Mouse (Mus musculus): ENCODE data around the gene Slc7a15. TPM values are rescaled to one million over a fixed set of nuclear protein-coding genes. Genes with fewer than 3 reads are reported as not detected.

The Slc7a15 gene
- total and polyA plus RNA-seq, 2 experiments from 2014 or later, result not detected

DNA sequence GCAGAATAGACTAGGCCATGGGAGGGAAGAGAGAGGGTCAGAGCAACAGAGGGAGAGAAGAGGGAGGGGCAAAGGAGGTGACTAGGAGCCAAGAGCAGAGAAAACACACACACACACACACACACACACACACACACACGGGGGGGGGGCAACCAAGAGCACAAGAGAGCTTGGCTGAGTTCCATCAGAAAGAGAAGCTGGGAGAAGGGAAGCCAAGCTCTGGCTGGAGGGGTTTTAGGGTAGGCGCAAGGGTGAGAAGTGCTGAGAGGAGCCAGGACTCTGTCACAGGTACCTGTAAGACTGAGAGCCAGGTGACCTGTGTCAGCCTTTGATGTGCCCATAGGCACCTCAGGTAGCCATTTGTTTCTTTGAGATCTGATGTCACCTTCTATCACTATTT is 76.2 kb downstream of the Slc7a15 start:
- no peaks in the 10 kb centered on the region for H3K27me3 ChIP-seq (ENCODE audit: insufficient read depth, low read length)
- no peaks in the 10 kb centered on the region for H3K9me3 ChIP-seq (ENCODE audit: low read length)
- 57% methylated on average over 2 of the region's 2 CpGs for WGBS
- ATAC-seq, result no peak
- no peaks in the 10 kb centered on the region for H3K4me1 ChIP-seq (ENCODE audit: insufficient read depth)
- no peak overlapping the region for H3K4me2 ChIP-seq (ENCODE audit: low read depth)
- no peak overlapping the region for H3K4me3 ChIP-seq (ENCODE audit: low read depth, low read length)
- no peak overlapping the region for H3K9ac ChIP-seq
- no peak overlapping the region for H3K27ac ChIP-seq (ENCODE audit: low read depth, low read length)
- no peak for DNase-seq
- no peaks in the 10 kb centered on the region for H3K36me3 ChIP-seq (ENCODE audit: insufficient read depth)
- no peak for TF ChIP-seq CTCF (IDR thresholded peaks at IDR 0.05; ENCODE audit: low read depth)

DNA sequence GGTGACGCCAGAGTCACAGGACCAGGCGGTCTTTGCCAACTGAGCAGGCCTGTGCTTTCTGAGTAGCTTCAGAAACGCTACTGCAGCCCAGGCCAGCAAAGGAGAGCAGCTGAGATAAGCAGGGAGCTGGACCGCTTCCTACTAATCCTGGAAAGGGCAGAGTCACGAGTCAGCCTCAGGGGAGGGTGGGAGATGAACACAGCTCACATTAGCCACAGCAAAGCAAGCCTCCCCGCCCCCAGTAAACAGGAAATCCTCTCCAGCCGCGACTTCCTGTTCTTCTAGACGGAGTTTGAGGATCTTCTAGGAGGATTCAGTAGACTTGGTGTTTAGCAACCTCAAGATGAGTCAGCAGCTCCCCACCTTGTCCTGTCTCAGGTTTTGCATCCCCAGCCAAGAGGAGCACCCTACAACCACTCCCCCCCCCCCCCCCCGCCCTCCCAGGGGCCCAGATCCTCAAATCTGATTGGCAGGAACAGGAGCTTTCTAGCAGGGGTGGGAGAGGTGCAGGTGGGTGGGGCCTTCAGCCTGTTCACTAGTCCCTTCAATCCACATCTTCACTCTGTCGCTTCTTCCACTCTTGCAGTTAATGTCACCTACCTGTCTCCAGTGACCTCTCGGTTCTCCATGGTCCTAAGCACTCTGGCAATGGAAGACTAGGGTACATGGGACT is 77.4 kb downstream of the Slc7a15 start:
- peak; percentile 8; the same call in 1 of the 2 replicates for ATAC-seq
- 63% methylated on average over 11 of the region's 12 CpGs for WGBS
- TF ChIP-seq CTCF (IDR thresholded peaks at IDR 0.05; ENCODE audit: low read depth), result no peak

DNA sequence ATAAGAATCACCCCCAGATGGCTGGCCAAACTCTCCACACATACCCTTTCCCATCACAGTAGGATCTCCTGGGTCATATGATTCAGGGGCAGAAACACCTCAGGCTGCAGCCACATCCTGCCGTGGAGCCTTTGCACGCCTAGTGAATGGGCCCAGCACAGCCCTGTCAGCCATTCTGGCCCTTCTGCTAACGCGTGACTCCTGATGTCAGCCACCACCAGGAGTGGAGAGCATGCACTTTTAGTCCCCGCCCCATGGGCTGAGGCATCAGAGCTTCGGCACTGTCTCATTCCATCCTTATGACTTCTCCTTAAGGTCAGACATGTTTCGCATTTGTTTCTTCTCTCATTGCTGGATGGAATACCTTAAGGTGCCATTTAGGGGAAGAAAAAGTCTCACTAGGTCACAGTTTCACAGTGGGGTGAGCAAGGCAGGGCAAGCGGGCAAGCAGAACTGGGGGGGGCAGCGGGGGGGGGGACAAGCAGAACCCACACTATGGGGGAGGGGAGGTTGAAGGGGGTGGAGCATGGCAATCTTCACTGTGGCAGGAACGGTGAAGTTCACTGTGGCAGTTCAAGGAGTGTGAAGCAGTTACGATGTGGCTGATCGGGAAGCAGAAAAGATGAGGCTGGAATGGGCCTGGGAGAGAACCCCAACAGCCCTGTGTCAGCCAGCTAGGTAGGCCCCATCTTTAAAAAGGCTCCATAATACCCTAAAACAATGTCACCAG is 79.3 kb downstream of the Slc7a15 start:
- H3K4me2 ChIP-seq (ENCODE audit: low read depth), result no peak overlapping the region
- H3K36me3 ChIP-seq (ENCODE audit: insufficient read depth), result no peaks in the 10 kb centered on the region
- no peak overlapping the region for H3K9ac ChIP-seq
- DNase-seq, result no peak
- no peaks in the 10 kb centered on the region for H3K4me1 ChIP-seq (ENCODE audit: insufficient read depth)
- TF ChIP-seq CTCF (IDR thresholded peaks at IDR 0.05; ENCODE audit: low read depth), result no peak
- WGBS, result 72% methylated on average over 12 of the region's 12 CpGs
- no peaks in the 10 kb centered on the region for H3K27me3 ChIP-seq (ENCODE audit: insufficient read depth, low read length)
- ATAC-seq, result no peak
- H3K27ac ChIP-seq (ENCODE audit: low read depth, low read length), result no peak overlapping the region
- no peaks in the 10 kb centered on the region for H3K9me3 ChIP-seq (ENCODE audit: low read length)
- no peak overlapping the region for H3K4me3 ChIP-seq (ENCODE audit: low read depth, low read length)

More for the DNA sequence above, 77.4 kb downstream of the Slc7a15 start:
- Histone ChIP-seq H3K27ac (ENCODE audit: low read depth, low read length) (no peak overlapping the region), H3K4me2 (ENCODE audit: low read depth) (no peak overlapping the region), H3K9me3 (ENCODE audit: low read length) (no peaks in the 10 kb centered on the region), H3K4me3 (ENCODE audit: low read depth, low read length) (no peak overlapping the region), H3K27me3 (ENCODE audit: insufficient read depth, low read length) (no peaks in the 10 kb centered on the region), H3K4me1 (ENCODE audit: insufficient read depth) (no peaks in the 10 kb centered on the region), H3K9ac (no peak overlapping the region), H3K36me3 (ENCODE audit: insufficient read depth) (no peaks in the 10 kb centered on the region)
- DNase-seq, result no peak

DNA sequence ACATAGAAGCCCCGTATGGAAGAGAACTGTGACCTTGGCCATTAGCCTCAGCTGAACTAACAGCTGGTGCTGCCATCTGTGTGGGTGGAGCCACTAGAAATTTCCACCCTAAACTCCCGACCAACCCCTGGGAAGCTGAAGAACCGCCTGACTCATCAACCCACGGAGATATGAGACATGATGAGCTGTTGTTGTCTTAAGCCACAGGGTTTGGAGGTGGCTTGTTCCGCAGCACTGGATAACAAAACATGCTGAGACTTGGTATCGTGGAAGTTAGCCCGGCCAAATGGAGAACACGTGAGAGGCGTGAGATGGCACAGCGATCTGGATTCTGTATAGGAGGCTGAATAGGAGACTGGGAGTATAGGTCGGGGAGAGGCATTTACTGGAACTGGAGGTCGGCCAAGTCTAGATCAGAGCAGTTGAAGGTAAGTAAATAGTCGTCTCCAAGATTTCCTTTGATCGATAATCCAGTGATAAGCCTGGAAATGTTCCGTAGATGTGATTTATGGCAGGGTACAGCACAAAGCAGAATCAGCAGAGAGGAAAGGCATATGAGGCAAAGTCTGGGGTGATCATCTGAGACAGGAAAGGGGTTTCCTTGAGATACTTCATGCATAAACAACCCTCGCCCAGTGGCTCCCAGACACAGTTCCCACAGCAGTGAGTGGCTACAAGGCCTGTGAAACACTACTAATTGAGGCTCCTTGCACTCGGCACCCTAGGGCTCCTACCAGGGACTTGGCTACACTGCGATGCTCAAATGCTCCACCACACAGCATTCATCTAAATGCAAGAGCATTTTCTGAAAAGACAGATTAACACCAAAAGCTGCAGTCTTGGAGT is 87.6 kb downstream of the Slc7a15 start:
- Histone ChIP-seq H3K9ac (no peak overlapping the region), H3K27me3 (ENCODE audit: insufficient read depth, low read length) (no peaks in the 10 kb centered on the region), H3K4me1 (ENCODE audit: insufficient read depth) (no peaks in the 10 kb centered on the region), H3K4me2 (ENCODE audit: low read depth) (no peak overlapping the region), H3K4me3 (ENCODE audit: low read depth, low read length) (no peak overlapping the region), H3K36me3 (ENCODE audit: insufficient read depth) (no peaks in the 10 kb centered on the region), H3K27ac (ENCODE audit: low read depth, low read length) (no peak overlapping the region), H3K9me3 (ENCODE audit: low read length) (no peaks in the 10 kb centered on the region)
- no peak for ATAC-seq
- no peak for DNase-seq
- 76% methylated on average over 18 of the region's 18 CpGs for WGBS
- TF ChIP-seq CTCF (IDR thresholded peaks at IDR 0.05; ENCODE audit: low read depth), result no peak

DNA sequence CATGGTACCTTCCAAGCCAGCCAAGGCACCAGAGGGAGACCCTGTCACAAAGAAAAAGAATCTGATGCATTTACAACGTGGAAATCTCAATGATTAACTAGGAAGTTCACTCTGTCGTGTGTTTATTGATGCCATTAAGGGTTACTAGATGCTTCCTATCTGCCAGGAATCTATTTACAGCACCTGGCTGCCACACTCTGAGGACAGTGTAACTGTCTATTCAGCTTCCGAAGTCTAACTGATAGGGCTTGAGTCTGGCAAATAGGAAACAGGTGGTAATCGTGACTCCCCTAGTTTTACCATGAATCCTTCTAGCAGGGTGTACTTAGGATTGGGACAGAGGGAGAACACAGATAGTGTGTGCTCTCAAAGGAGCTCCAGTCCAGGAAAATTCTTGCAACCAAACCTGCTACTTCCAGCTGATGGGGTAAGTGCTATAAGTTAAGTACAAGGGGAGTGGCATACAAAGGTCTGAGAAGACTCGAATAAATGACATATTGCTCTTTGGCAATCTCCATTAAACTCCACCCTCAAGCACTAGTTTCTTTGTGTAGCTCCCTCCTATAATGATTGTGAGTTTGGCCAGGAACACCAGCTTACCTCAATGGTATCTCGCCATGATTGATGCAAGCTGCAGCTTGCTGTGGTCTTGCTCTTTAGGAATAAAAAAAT is 88.4 kb downstream of the Slc7a15 start:
- Histone ChIP-seq H3K4me1 (ENCODE audit: insufficient read depth) (no peaks in the 10 kb centered on the region), H3K27me3 (ENCODE audit: insufficient read depth, low read length) (no peaks in the 10 kb centered on the region), H3K4me2 (ENCODE audit: low read depth) (no peak overlapping the region), H3K9ac (no peak overlapping the region), H3K27ac (ENCODE audit: low read depth, low read length) (no peak overlapping the region), H3K36me3 (ENCODE audit: insufficient read depth) (no peaks in the 10 kb centered on the region), H3K9me3 (ENCODE audit: low read length) (no peaks in the 10 kb centered on the region), H3K4me3 (ENCODE audit: low read depth, low read length) (no peak overlapping the region)
- no peak for TF ChIP-seq CTCF (IDR thresholded peaks at IDR 0.05; ENCODE audit: low read depth)
- 79% methylated on average over 6 of the region's 6 CpGs for WGBS
- ATAC-seq (no peak), DNase-seq (no peak)

DNA sequence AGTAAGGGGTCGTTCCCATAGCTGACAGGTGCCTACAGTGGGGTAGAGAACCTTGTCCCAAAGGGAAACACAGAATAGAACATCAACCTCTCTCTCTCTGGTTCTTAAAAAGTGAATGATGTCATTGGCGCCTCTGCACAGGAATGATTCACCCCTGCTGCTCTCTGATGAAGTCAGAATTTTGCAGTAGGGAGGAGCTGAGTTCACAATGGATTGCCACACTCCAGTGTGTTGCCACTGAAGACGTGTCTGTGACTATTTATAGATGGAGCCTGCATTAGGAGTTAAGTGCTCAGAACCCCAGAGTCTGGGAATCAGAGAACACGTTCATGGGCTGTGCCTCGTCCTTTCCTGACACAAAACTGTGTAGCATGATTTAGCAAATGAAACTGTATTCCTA is 89.2 kb downstream of the Slc7a15 start:
- Histone ChIP-seq H3K4me1 (ENCODE audit: insufficient read depth) (no peaks in the 10 kb centered on the region), H3K4me3 (ENCODE audit: low read depth, low read length) (no peak overlapping the region), H3K27ac (ENCODE audit: low read depth, low read length) (no peak overlapping the region), H3K9ac (no peak overlapping the region), H3K27me3 (ENCODE audit: insufficient read depth, low read length) (no peaks in the 10 kb centered on the region), H3K4me2 (ENCODE audit: low read depth) (no peak overlapping the region), H3K36me3 (ENCODE audit: insufficient read depth) (no peaks in the 10 kb centered on the region), H3K9me3 (ENCODE audit: low read length) (no peaks in the 10 kb centered on the region)
- no peak for TF ChIP-seq CTCF (IDR thresholded peaks at IDR 0.05; ENCODE audit: low read depth)
- DNase-seq (no peak), ATAC-seq (peak; percentile 47; the same call in 1 of the 2 replicates)
- WGBS, result 65% methylated on average over 5 of the region's 5 CpGs
